Mouse (Mus musculus) urinary bladder, postnatal 14 days (tissue): ENCODE measurements around the gene Cend1.

ENCODE experiments used
- DNase-seq: peaks from one replicate; pipeline ENCODE4 v3.0.0; 2021; ENCODE audit warnings: low spot score

Cend1 gene

GRCm38 (mm10) chr7:141429310-141429709 lies at the start of gene Cend1:
Gene Cend1, minus strand, starts transcription at chr7:141429491.
- DNase-seq: peak; percentile 41

GRCm38 (mm10) chr7:141478270-141478748 lies 49.0 kb upstream of the Cend1 start:
- DNase-seq: no peak

- DNase-seq: no peak
Observed at GRCm38 (mm10) chr7:141477578-141478269, 48.4 kb upstream of the Cend1 start.

GRCm38 (mm10) chr7:141476981-141477370 lies 47.7 kb upstream of the Cend1 start:
- no peak for DNase-seq

- DNase-seq: peak; percentile 86
Observed at GRCm38 (mm10) chr7:141476226-141476980, 47.1 kb upstream of the Cend1 start.

- no peak for DNase-seq
Observed at GRCm38 (mm10) chr7:141475805-141476158, 46.5 kb upstream of the Cend1 start.

- peak; percentile 85 for DNase-seq
Observed at GRCm38 (mm10) chr7:141475011-141475804, 45.9 kb upstream of the Cend1 start, which contains the start of the genes Polr2l and Tspan4. Gene Polr2l, minus strand, starts transcription at chr7:141475132. Gene Tspan4, plus strand, starts transcription at chr7:141475240.

GRCm38 (mm10) chr7:141474160-141474559 lies 44.9 kb upstream of the Cend1 start:
- DNase-seq: no peak

GRCm38 (mm10) chr7:141472763-141473162 lies 43.5 kb upstream of the Cend1 start:
- no peak for DNase-seq

- DNase-seq: no peak
Observed at GRCm38 (mm10) chr7:141472226-141472625, 42.9 kb upstream of the Cend1 start.

GRCm38 (mm10) chr7:141471236-141471635 lies 41.9 kb upstream of the Cend1 start:
- DNase-seq: no peak

- DNase-seq: no peak
Observed at GRCm38 (mm10) chr7:141470637-141470944, 41.3 kb upstream of the Cend1 start.

GRCm38 (mm10) chr7:141469901-141470636 lies 40.8 kb upstream of the Cend1 start:
- DNase-seq: no peak

GRCm38 (mm10) chr7:141469352-141469751 lies 40.1 kb upstream of the Cend1 start:
- DNase-seq: no peak

GRCm38 (mm10) chr7:141468522-141469211 lies 39.4 kb upstream of the Cend1 start:
- DNase-seq: peak; percentile 78

- no peak for DNase-seq
Observed at GRCm38 (mm10) chr7:141468164-141468521, 38.9 kb upstream of the Cend1 start.

- DNase-seq: peak; percentile 93
Observed at GRCm38 (mm10) chr7:141467230-141468030, 38.1 kb upstream of the Cend1 start, which contains the start of gene Cd151. Gene Cd151, plus strand, starts transcription at chr7:141467392.

GRCm38 (mm10) chr7:141466607-141467148 lies 37.4 kb upstream of the Cend1 start:
- DNase-seq: no peak

- no peak for DNase-seq
Observed at GRCm38 (mm10) chr7:141466045-141466394, 36.7 kb upstream of the Cend1 start.

GRCm38 (mm10) chr7:141465388-141466044 lies 36.2 kb upstream of the Cend1 start:
- no peak for DNase-seq
